Mouse (Mus musculus) liver, adult 2 months (tissue): Measurements from ENCODE around the gene Proser1.

Source experiments
- CTCF ChIP-seq: fragments of 200-500 bp; IDR thresholded peaks from 2 replicates; pipeline ENCODE4 v1.5.1; 2011; ENCODE audit warnings: low read depth, low read length, control low read depth
- POLR2A ChIP-seq: fragments of 200-500 bp; IDR thresholded peaks from 2 replicates; pipeline ENCODE4 v1.6.1; 2011; ENCODE audit warnings: low read length, control low read depth; ENCODE audit not compliant: insufficient read depth; ENCODE audit errors: extremely low read depth

DNA sequence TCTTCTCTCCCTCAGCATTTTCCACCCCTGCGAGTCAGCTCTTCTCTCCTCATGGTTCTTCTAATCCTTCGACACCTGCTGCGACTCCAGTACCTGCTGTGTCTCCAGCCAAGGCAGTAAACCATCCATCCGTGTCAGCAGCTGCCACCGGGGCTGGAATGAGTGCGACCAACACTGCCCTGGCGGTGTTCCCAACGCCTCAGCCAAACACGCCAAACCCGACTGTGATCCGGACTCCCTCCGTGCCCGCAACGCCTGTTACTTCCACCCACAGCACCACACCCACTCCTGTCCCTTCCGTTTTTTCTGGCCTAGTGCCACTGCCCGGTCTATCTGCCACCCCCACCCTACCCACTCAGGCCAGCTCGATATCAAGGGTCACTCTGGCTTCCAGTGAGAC lies 14.0 kb downstream of the Proser1 start:
- no peak for TF ChIP-seq POLR2A
- TF ChIP-seq CTCF: no peak
